Mouse (Mus musculus) olfactory bulb, adult 2 months (tissue): Measurements from ENCODE around the gene 9230112D13Rik. TPM values are rescaled to one million over a fixed set of nuclear protein-coding genes. Genes with fewer than 3 reads are reported as not detected.

Experiments
- H3K27ac ChIP-seq: fragments of 200-500 bp; 2 replicates; pipeline ENCODE4 v1.5.1; 2012; ENCODE audit warnings: low read depth, low read length; ENCODE audit not compliant: insufficient read depth
- H3K4me1 ChIP-seq: fragments of 200-500 bp; 2 replicates; pipeline ENCODE4 v1.6.1; 2012; ENCODE audit warnings: low read length; ENCODE audit not compliant: control insufficient read depth, insufficient read depth
- H3K4me3 ChIP-seq: fragments of 200-500 bp; 2 replicates; pipeline ENCODE4 v1.5.1; 2012; ENCODE audit warnings: mild to moderate bottlenecking, low read depth, low read length, moderate library complexity; ENCODE audit not compliant: insufficient read depth
- CTCF ChIP-seq: fragments of 200-500 bp; IDR thresholded peaks from 2 replicates; pipeline ENCODE4 v1.5.1; 2012; ENCODE audit warnings: low read depth, mild to moderate bottlenecking, low read length, moderate library complexity; ENCODE audit not compliant: insufficient read depth
- POLR2A ChIP-seq: fragments of 200-500 bp; IDR thresholded peaks from 2 replicates; pipeline ENCODE4 v1.6.1; 2012; ENCODE audit warnings: mild to moderate bottlenecking, low read depth, low read length, moderate library complexity; ENCODE audit not compliant: insufficient read depth
- WGBS: fragments of 180-500 bp; shearing (Covaris S2); methylation state at CpG from one replicate; pipeline ENCODE4 v1.1.7; 2018; 5-methylcytosine and 5-hydroxymethylcytosine counted together
- polyA plus RNA-seq: library from polyadenylated mRNA; stranded (reverse); fragments of >200 nt; gene quantifications from 2 replicates; pipeline ENCODE4 v1.2.4, GENCODE M21; 2012; ENCODE audit warnings: low replicate concordance; ENCODE audit not compliant: missing spikeins, insufficient read depth, insufficient read length

The 9230112D13Rik gene
- polyA plus RNA-seq, 1 experiment = not detected

DNA sequence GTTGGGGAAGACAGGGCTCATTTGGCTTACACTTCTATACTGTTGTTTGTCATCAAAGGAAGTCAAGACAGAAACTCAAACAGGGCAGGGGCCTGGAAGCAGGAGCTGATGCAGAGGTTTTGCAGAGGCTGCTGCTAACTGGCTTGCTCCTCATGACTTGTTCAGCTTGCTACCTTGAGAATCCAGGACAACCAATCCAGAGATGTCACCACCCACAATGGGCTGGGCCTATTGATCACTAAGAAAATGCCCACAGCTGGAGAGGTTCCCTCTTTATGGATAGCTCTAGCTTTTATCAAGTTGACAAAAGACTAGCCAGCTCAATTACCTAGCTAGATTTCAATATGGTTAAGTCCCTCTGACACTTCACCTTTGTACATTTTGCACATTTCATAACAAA, 51.0 kb downstream of the 9230112D13Rik start:
- Histone ChIP-seq H3K4me1 (peaks cover 2% of the 10 kb centered on the region; the same call in 1 of the 2 replicates), H3K4me3 (no peak overlapping the region), H3K27ac (no peak overlapping the region)
- TF ChIP-seq POLR2A (no peak), CTCF (no peak)

DNA sequence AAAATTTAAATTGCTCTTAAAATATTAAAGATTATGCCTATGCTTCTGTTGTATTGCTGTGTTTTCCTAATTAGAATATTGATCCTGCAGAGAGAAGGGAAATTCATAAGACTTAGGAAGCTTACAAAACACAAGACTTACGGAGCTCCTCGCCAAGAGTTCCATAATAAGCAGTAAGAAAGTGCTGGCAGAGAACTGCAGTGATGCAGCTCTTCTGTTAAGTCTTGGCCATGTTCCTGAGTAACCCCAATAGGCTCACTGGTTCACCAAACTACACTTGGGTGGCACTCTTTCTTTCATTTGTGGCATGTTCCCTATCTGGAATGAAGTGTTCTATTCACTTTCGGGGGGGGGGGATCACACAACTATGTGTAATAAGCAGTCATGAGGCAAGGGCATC, 56.3 kb downstream of the 9230112D13Rik start:
- Histone ChIP-seq H3K4me1 (peaks cover 2% of the 10 kb centered on the region), H3K4me3 (no peak overlapping the region), H3K27ac (no peak overlapping the region)
- no peak for TF ChIP-seq POLR2A
- no peak for TF ChIP-seq CTCF
- WGBS = 34% methylated on average over 3 of the region's 3 CpGs

Other genes starting within 250 kb of the 9230112D13Rik start
- not detected in 2 replicates for gene Shld2, start 212.3 kb downstream of the 9230112D13Rik start, polyA plus RNA-seq
- gene Glud1, start 212.1 kb downstream of the 9230112D13Rik start, polyA plus RNA-seq = 89.8 and 428 TPM in 2 replicates
- not detected in 2 replicates for gene Fam25c, start 167.4 kb downstream of the 9230112D13Rik start, polyA plus RNA-seq
- gene Sncg, start 148.0 kb downstream of the 9230112D13Rik start, polyA plus RNA-seq = not detected in 2 replicates
- gene Mmrn2, start 147.3 kb downstream of the 9230112D13Rik start, polyA plus RNA-seq = not detected in 2 replicates
- gene Bmpr1a, start 19.5 kb downstream of the 9230112D13Rik start, polyA plus RNA-seq = not detected in 2 replicates
- not detected in 2 replicates for gene Ldb3, start 65.9 kb upstream of the 9230112D13Rik start, polyA plus RNA-seq
- not detected in 2 replicates for gene Opn4, start 77.3 kb upstream of the 9230112D13Rik start, polyA plus RNA-seq
- gene Wapl, start 151.1 kb upstream of the 9230112D13Rik start, polyA plus RNA-seq = 97.6 TPM in 1 of 2 replicates, not detected in the other